Mouse (Mus musculus) forebrain, embryonic 15.5 days (tissue): ENCODE data around the gene Hdac4. TPM values are rescaled to one million over a fixed set of nuclear protein-coding genes. Genes with fewer than 3 reads are reported as not detected.

ENCODE experiments used
- ATAC-seq: fragments of 200-750 bp; cut with Nextera tagmentation; replicated peaks from 2 replicates; pipeline ENCODE4 v1.8.0; 2017; ENCODE audit warnings: mild to moderate bottlenecking, moderate TSS enrichment, moderate library complexity
- H3K27ac ChIP-seq: fragments of 300-500 bp; sonication (generic); replicated peaks from 2 replicates; pipeline ENCODE4 v1.5.1; 2015; ENCODE audit warnings: mild to moderate bottlenecking, inconsistent platforms
- H3K27me3 ChIP-seq: fragments of 300-500 bp; sonication (generic); 2 replicates; pipeline ENCODE4 v1.6.1; 2015; ENCODE audit warnings: inconsistent platforms
- H3K36me3 ChIP-seq: fragments of 300-500 bp; sonication (generic); 2 replicates; pipeline ENCODE4 v1.6.1; 2015; ENCODE audit warnings: mild to moderate bottlenecking, inconsistent platforms
- H3K4me1 ChIP-seq: fragments of 300-500 bp; sonication (generic); 2 replicates; pipeline ENCODE4 v1.6.1; 2015; ENCODE audit warnings: inconsistent platforms
- H3K4me2 ChIP-seq: fragments of 300-500 bp; sonication (generic); replicated peaks from 2 replicates; pipeline ENCODE4 v1.6.1; 2015; ENCODE audit warnings: mild to moderate bottlenecking, inconsistent platforms
- H3K4me3 ChIP-seq: fragments of 300-500 bp; sonication (generic); 2 replicates; pipeline ENCODE4 v1.5.1; 2015; ENCODE audit warnings: mild to moderate bottlenecking, inconsistent platforms
- H3K9ac ChIP-seq: fragments of 300-500 bp; sonication (generic); replicated peaks from 2 replicates; pipeline ENCODE4 v1.6.1; 2015; ENCODE audit warnings: mild to moderate bottlenecking, inconsistent platforms
- H3K9me3 ChIP-seq: fragments of 300-500 bp; sonication (generic); 2 replicates; pipeline ENCODE4 v1.6.1; 2016; ENCODE audit warnings: inconsistent platforms
- WGBS: fragments of 180-500 bp; shearing (Covaris S2); methylation state at CpG from one replicate; pipeline ENCODE4 v1.1.7; 2015; ENCODE audit warnings: mixed read lengths; 5-methylcytosine and 5-hydroxymethylcytosine counted together
- polyA plus RNA-seq: library from polyadenylated mRNA; unstranded; fragments of >200 nt; fragmentation: Nextera tagmentation; extraction: Ambion mirVana; gene quantifications from 2 replicates; pipeline ENCODE4 v1.2.1, GENCODE M21; 2015

Hdac4 gene
- polyA plus RNA-seq, 1 experiment from 2014 or later: 31.9 TPM

- no peaks in the 10 kb centered on the region for H3K27me3 ChIP-seq
- H3K27ac ChIP-seq: no peak overlapping the region
- H3K4me1 ChIP-seq: no peaks in the 10 kb centered on the region
- H3K9ac ChIP-seq: no peak overlapping the region
- H3K36me3 ChIP-seq: peaks cover 31% of the 10 kb centered on the region
- H3K4me2 ChIP-seq: no peak overlapping the region
- no peak for ATAC-seq
- H3K9me3 ChIP-seq: no peaks in the 10 kb centered on the region
- H3K4me3 ChIP-seq: no peak overlapping the region
Measured at GRCm38 (mm10) chr1:91991597-91991996, 203.9 kb downstream of the Hdac4 start.

- WGBS: 71% methylated on average over 5 of the region's 5 CpGs
- no peaks in the 10 kb centered on the region for H3K9me3 ChIP-seq
Measured at GRCm38 (mm10) chr1:91990852-91991251, 204.6 kb downstream of the Hdac4 start.

GRCm38 (mm10) chr1:91988866-91989265 lies 206.6 kb downstream of the Hdac4 start:
- Histone ChIP-seq H3K4me3 (no peak overlapping the region), H3K4me1 (no peaks in the 10 kb centered on the region), H3K9ac (no peak overlapping the region), H3K36me3 (peaks cover 51% of the 10 kb centered on the region), H3K4me2 (no peak overlapping the region), H3K27ac (no peak overlapping the region), H3K27me3 (no peaks in the 10 kb centered on the region), H3K9me3 (no peaks in the 10 kb centered on the region)
- no peak for ATAC-seq
- 100% methylated on average over 1 of the region's 1 CpGs for WGBS

More at GRCm38 (mm10) chr1:91990852-91991251, 204.6 kb downstream of the Hdac4 start:
- no peak overlapping the region for H3K4me2 ChIP-seq
- no peaks in the 10 kb centered on the region for H3K4me1 ChIP-seq
- no peaks in the 10 kb centered on the region for H3K27me3 ChIP-seq
- H3K36me3 ChIP-seq: peaks cover 37% of the 10 kb centered on the region
- H3K27ac ChIP-seq: no peak overlapping the region
- no peak overlapping the region for H3K4me3 ChIP-seq
- no peak for ATAC-seq
- no peak overlapping the region for H3K9ac ChIP-seq

GRCm38 (mm10) chr1:91987431-91987830 lies 208.1 kb downstream of the Hdac4 start:
- H3K4me3 ChIP-seq: no peak overlapping the region
- no peaks in the 10 kb centered on the region for H3K9me3 ChIP-seq
- peaks cover 61% of the 10 kb centered on the region for H3K36me3 ChIP-seq
- no peak overlapping the region for H3K9ac ChIP-seq
- H3K4me1 ChIP-seq: no peaks in the 10 kb centered on the region
- 77% methylated on average over 8 of the region's 8 CpGs for WGBS
- H3K27ac ChIP-seq: no peak overlapping the region
- H3K4me2 ChIP-seq: no peak overlapping the region
- no peaks in the 10 kb centered on the region for H3K27me3 ChIP-seq
- ATAC-seq: no peak

GRCm38 (mm10) chr1:91985783-91986182 lies 209.7 kb downstream of the Hdac4 start:
- Histone ChIP-seq H3K4me3 (no peak overlapping the region), H3K4me2 (no peak overlapping the region), H3K9ac (no peak overlapping the region), H3K9me3 (no peaks in the 10 kb centered on the region), H3K4me1 (no peaks in the 10 kb centered on the region), H3K27ac (no peak overlapping the region), H3K27me3 (no peaks in the 10 kb centered on the region), H3K36me3 (peaks cover 62% of the 10 kb centered on the region)
- no peak for ATAC-seq

GRCm38 (mm10) chr1:91984507-91984906 lies 211.0 kb downstream of the Hdac4 start:
- no peak overlapping the region for H3K4me3 ChIP-seq
- H3K9ac ChIP-seq: no peak overlapping the region
- no peak overlapping the region for H3K27ac ChIP-seq
- no peak overlapping the region for H3K4me2 ChIP-seq
- peaks cover 55% of the 10 kb centered on the region for H3K36me3 ChIP-seq
- H3K9me3 ChIP-seq: no peaks in the 10 kb centered on the region
- 88% methylated on average over 8 of the region's 8 CpGs for WGBS
- no peak for ATAC-seq
- H3K4me1 ChIP-seq: no peaks in the 10 kb centered on the region
- H3K27me3 ChIP-seq: no peaks in the 10 kb centered on the region

- Histone ChIP-seq H3K36me3 (peaks cover 44% of the 10 kb centered on the region), H3K4me3 (no peak overlapping the region), H3K27ac (no peak overlapping the region), H3K4me1 (no peaks in the 10 kb centered on the region), H3K9ac (no peak overlapping the region), H3K4me2 (no peak overlapping the region), H3K27me3 (no peaks in the 10 kb centered on the region), H3K9me3 (no peaks in the 10 kb centered on the region)
- WGBS: 79% methylated on average over 1 of the region's 1 CpGs
- ATAC-seq: no peak
Measured at GRCm38 (mm10) chr1:91981381-91981780, 214.1 kb downstream of the Hdac4 start.

GRCm38 (mm10) chr1:91978443-91978842 lies 217.1 kb downstream of the Hdac4 start:
- H3K4me3 ChIP-seq: no peak overlapping the region
- no peaks in the 10 kb centered on the region for H3K27me3 ChIP-seq
- H3K4me1 ChIP-seq: no peaks in the 10 kb centered on the region
- H3K9me3 ChIP-seq: no peaks in the 10 kb centered on the region
- H3K27ac ChIP-seq: no peak overlapping the region
- H3K9ac ChIP-seq: no peak overlapping the region
- ATAC-seq: no peak; the same call in 1 of the 2 replicates
- H3K36me3 ChIP-seq: peaks cover 36% of the 10 kb centered on the region
- 45% methylated on average over 3 of the region's 3 CpGs for WGBS
- H3K4me2 ChIP-seq: no peak overlapping the region

GRCm38 (mm10) chr1:91968710-91969379 lies 226.7 kb downstream of the Hdac4 start:
- Histone ChIP-seq H3K4me1 (no peaks in the 10 kb centered on the region), H3K4me3 (no peak overlapping the region), H3K9ac (no peak overlapping the region), H3K27me3 (no peaks in the 10 kb centered on the region), H3K9me3 (no peaks in the 10 kb centered on the region), H3K4me2 (no peak overlapping the region), H3K36me3 (peaks cover 52% of the 10 kb centered on the region), H3K27ac (no peak overlapping the region)
- WGBS: 58% methylated on average over 5 of the region's 5 CpGs
- no peak for ATAC-seq

GRCm38 (mm10) chr1:91967041-91967440 lies 228.5 kb downstream of the Hdac4 start:
- H3K27ac ChIP-seq: no peak overlapping the region
- H3K4me2 ChIP-seq: no peak overlapping the region
- 85% methylated on average over 1 of the region's 1 CpGs for WGBS
- H3K36me3 ChIP-seq: peaks cover 43% of the 10 kb centered on the region
- no peaks in the 10 kb centered on the region for H3K9me3 ChIP-seq
- no peaks in the 10 kb centered on the region for H3K27me3 ChIP-seq
- H3K4me1 ChIP-seq: no peaks in the 10 kb centered on the region
- no peak overlapping the region for H3K4me3 ChIP-seq
- no peak for ATAC-seq
- H3K9ac ChIP-seq: no peak overlapping the region

GRCm38 (mm10) chr1:91964486-91965335 lies 230.8 kb downstream of the Hdac4 start:
- Histone ChIP-seq H3K9ac (no peak overlapping the region), H3K4me1 (no peaks in the 10 kb centered on the region), H3K4me2 (no peak overlapping the region), H3K36me3 (peaks cover 32% of the 10 kb centered on the region), H3K4me3 (no peak overlapping the region), H3K9me3 (no peaks in the 10 kb centered on the region), H3K27me3 (no peaks in the 10 kb centered on the region), H3K27ac (no peak overlapping the region)
- WGBS: 74% methylated on average over 9 of the region's 9 CpGs
- no peak for ATAC-seq

GRCm38 (mm10) chr1:91962256-91962655 lies 233.2 kb downstream of the Hdac4 start:
- H3K4me1 ChIP-seq: no peaks in the 10 kb centered on the region
- H3K9ac ChIP-seq: no peak overlapping the region
- H3K27me3 ChIP-seq: no peaks in the 10 kb centered on the region
- WGBS: 33% methylated on average over 1 of the region's 1 CpGs
- H3K4me2 ChIP-seq: no peak overlapping the region
- no peak overlapping the region for H3K27ac ChIP-seq
- H3K9me3 ChIP-seq: no peaks in the 10 kb centered on the region
- H3K36me3 ChIP-seq: peaks cover 36% of the 10 kb centered on the region
- H3K4me3 ChIP-seq: no peak overlapping the region
- no peak; the same call in 1 of the 2 replicates for ATAC-seq
